Mouse (Mus musculus) limb, embryonic 15.5 days (tissue): ENCODE measurements around the gene Gm20721. TPM values are rescaled to one million over a fixed set of nuclear protein-coding genes. Genes with fewer than 3 reads are reported as not detected.
A peak's percentile ranks its signal among the peaks of the same experiment; 100 is the strongest.

ENCODE experiments used
- ATAC-seq: fragments of 200-750 bp; cut with Nextera tagmentation; 2 replicates; pipeline ENCODE4 v1.8.0; 2017; ENCODE audit warnings: low read depth, moderate TSS enrichment; ENCODE audit not compliant: insufficient number of reproducible peaks, low FRiP score, low TSS enrichment
- H3K27ac ChIP-seq: fragments of 300-500 bp; sonication (generic); 2 replicates; pipeline ENCODE4 v1.5.1; 2015; ENCODE audit warnings: moderate library complexity, mild to moderate bottlenecking, inconsistent platforms
- H3K27me3 ChIP-seq: fragments of 300-500 bp; sonication (generic); 2 replicates; pipeline ENCODE4 v1.6.1; 2015; ENCODE audit warnings: inconsistent platforms
- H3K36me3 ChIP-seq: fragments of 300-500 bp; sonication (generic); 2 replicates; pipeline ENCODE4 v1.6.1; 2015; ENCODE audit warnings: inconsistent platforms
- H3K4me1 ChIP-seq: fragments of 300-500 bp; sonication (generic); 2 replicates; pipeline ENCODE4 v1.6.1; 2015; ENCODE audit warnings: inconsistent platforms
- H3K4me2 ChIP-seq: fragments of 300-500 bp; sonication (generic); 2 replicates; pipeline ENCODE4 v1.6.1; 2015; ENCODE audit warnings: mild to moderate bottlenecking, inconsistent platforms
- H3K4me3 ChIP-seq: fragments of 300-500 bp; sonication (generic); 2 replicates; pipeline ENCODE4 v1.5.1; 2015; ENCODE audit warnings: mild to moderate bottlenecking, inconsistent platforms
- H3K9ac ChIP-seq: fragments of 300-500 bp; sonication (generic); 2 replicates; pipeline ENCODE4 v1.6.1; 2015; ENCODE audit warnings: inconsistent platforms
- H3K9me3 ChIP-seq: fragments of 300-500 bp; sonication (generic); 2 replicates; pipeline ENCODE4 v1.6.1; 2016; ENCODE audit warnings: inconsistent platforms
- WGBS: fragments of 180-500 bp; shearing (Covaris S2); methylation state at CpG from one replicate; pipeline ENCODE4 v1.1.7; 2015; 5-methylcytosine and 5-hydroxymethylcytosine counted together
- polyA plus RNA-seq: library from polyadenylated mRNA; unstranded; fragments of >200 nt; fragmentation: Nextera tagmentation; extraction: Ambion mirVana; gene quantifications from 2 replicates; pipeline ENCODE4 v1.2.1, GENCODE M21; 2015

Gene Gm20721
- polyA plus RNA-seq, 1 experiment from 2014 or later: 28.5 TPM

- Histone ChIP-seq H3K9me3 (no peaks in the 10 kb centered on the region), H3K4me1 (peaks cover 62% of the 10 kb centered on the region), H3K4me3 (no peak overlapping the region), H3K27ac (peak overlapping the region; percentile 71), H3K9ac (no peak overlapping the region), H3K36me3 (peaks cover 66% of the 10 kb centered on the region), H3K27me3 (no peaks in the 10 kb centered on the region), H3K4me2 (no peak overlapping the region)
- no peak for ATAC-seq
- WGBS: 44% methylated on average over 8 of the region's 8 CpGs
These were observed 3.6 kb downstream of the Gm20721 start for GRCm38 (mm10) chr2:174342793-174343400.

DNA sequence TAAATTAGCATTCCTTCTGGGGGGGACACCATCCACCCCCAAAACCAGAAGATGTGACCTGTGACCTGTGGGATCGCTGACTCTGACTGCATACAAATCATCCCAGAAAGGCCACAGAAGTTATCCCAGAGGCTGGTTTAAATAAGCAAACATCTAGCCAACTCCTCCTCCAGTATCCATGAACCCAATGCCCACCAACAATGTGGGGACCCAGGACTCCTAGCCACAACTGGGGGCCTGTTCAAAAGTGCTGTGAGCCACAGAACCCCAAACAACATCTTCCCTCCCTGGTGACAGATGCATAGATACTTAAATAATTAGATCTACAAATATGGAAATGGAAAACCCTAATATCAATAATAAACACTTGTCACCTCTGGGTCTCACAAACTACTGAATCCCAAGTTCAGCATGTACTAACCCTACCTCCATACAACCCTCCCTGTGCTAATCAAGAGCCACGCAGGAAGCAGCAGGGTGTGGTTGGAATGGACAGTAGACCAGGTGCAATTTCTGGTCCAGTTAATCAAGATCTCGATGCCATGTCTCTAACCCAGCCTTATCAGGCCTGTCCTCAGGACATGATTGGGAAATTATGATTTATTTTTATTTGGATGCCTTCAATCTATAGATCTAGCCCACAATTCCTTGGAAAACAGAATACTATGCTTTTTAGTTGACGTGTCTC, 5.5 kb downstream of the Gm20721 start:
- Histone ChIP-seq H3K27ac (peak overlapping the region; percentile 43; the same call in 1 of the 2 replicates), H3K4me1 (peaks cover 77% of the 10 kb centered on the region), H3K4me2 (no peak overlapping the region), H3K4me3 (no peak overlapping the region), H3K36me3 (peaks cover 58% of the 10 kb centered on the region), H3K9me3 (no peaks in the 10 kb centered on the region), H3K9ac (no peak overlapping the region), H3K27me3 (no peaks in the 10 kb centered on the region)
- ATAC-seq: no peak
- 82% methylated on average over 4 of the region's 4 CpGs for WGBS

DNA sequence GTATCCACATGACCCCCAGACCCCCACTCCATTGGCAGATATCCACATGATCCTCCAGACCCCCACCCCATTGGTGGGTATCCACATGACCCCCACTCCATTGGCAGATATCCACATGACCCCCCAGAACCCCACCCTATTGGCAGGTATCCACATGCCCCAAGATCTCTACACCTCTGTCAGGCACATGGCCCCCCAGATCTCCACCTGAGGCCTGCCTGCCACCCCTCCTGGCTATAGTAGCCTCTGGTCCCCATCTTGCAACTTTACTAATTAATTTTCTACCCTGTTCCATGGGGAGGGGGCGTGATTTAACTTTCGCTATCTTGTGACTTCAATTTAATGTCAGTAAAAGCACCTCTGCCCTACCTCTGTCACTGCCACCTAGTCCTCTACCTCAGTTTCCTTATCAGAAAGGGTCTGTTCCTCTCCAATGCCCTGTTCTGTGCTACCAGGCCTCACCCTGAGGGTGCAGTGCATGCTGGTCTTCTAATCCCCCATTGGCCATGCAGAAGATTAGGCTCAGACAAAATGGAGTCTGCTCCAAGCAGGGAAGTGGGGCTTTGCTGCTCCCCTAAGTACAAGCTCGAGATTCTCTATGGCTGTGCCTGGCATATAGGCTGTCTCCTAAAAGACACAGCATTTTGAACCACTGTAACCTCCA, 6.2 kb downstream of the Gm20721 start:
- H3K4me3 ChIP-seq: no peak overlapping the region
- no peak overlapping the region for H3K9ac ChIP-seq
- no peaks in the 10 kb centered on the region for H3K27me3 ChIP-seq
- ATAC-seq: no peak
- H3K36me3 ChIP-seq: peaks cover 51% of the 10 kb centered on the region
- H3K9me3 ChIP-seq: no peaks in the 10 kb centered on the region
- 87% methylated on average over 3 of the region's 3 CpGs for WGBS
- H3K4me2 ChIP-seq: no peak overlapping the region
- H3K4me1 ChIP-seq: peaks cover 83% of the 10 kb centered on the region
- peak overlapping the region; percentile 43 for H3K27ac ChIP-seq

DNA sequence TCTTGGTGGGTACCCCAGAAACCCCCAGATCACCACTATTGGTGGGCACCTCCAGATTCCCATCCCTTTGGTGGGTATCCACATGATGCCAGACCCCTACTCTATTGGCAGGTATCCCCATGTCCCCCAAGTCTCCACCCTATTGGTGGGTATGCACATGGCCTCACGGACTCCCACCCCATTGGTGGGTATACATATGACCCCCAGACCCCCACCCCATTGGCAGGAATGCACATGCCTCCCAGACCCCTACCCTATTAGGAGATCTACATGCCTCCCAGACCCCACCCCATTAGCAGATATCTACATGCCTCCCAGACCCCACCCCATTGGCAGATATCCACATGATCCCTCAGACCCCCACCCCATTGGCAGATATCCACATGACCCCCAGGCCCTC, 6.8 kb downstream of the Gm20721 start:
- Histone ChIP-seq H3K36me3 (peaks cover 44% of the 10 kb centered on the region), H3K27ac (no peak overlapping the region), H3K4me2 (no peak overlapping the region), H3K4me1 (peaks cover 87% of the 10 kb centered on the region), H3K9me3 (no peaks in the 10 kb centered on the region), H3K9ac (no peak overlapping the region), H3K27me3 (no peaks in the 10 kb centered on the region), H3K4me3 (no peak overlapping the region)
- ATAC-seq: 0 out of 2 replicates have a peak, but pooled peaks have one; percentile 15
- 94% methylated on average over 1 of the region's 1 CpGs for WGBS

DNA sequence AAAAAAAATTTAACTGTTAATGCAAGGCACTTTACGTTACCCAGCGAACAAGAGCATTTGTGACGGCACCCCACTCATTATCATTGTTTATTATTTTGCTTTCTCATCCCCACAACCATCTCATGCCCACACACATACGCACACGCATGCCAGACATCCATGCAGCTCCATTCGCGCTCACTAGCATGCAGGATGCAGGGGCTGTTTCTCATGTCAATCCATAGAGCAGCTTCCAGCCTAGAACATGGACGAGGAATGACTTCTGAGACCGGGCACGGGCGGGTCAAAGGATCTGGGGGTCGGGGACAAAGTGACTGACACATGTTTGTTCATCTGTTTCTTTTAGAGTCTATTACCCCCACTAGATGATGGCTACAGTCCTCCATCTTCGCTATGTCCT, 9.2 kb downstream of the Gm20721 start:
- peaks cover 31% of the 10 kb centered on the region for H3K36me3 ChIP-seq
- ATAC-seq: no peak
- 82% methylated on average over 13 of the region's 13 CpGs for WGBS

GRCm38 (mm10) chr2:174334415-174334814, 12.1 kb downstream of the Gm20721 start:
- H3K9me3 ChIP-seq: no peaks in the 10 kb centered on the region
- peak overlapping the region; percentile 69 for H3K4me2 ChIP-seq
- H3K4me3 ChIP-seq: 0 out of 2 replicates have a peak overlapping the region, but pooled peaks have one; percentile 7
- peaks cover 67% of the 10 kb centered on the region for H3K4me1 ChIP-seq
- H3K36me3 ChIP-seq: peaks cover 16% of the 10 kb centered on the region
- 73% methylated on average over 10 of the region's 10 CpGs for whole genome bisulfite sequencing
- no peak for ATAC-seq
- no peak overlapping the region for H3K9ac ChIP-seq
- no peak overlapping the region for H3K27ac ChIP-seq
- H3K27me3 ChIP-seq: no peaks in the 10 kb centered on the region

More for the DNA sequence above, 9.2 kb downstream of the Gm20721 start:
- Histone ChIP-seq H3K9me3 (no peaks in the 10 kb centered on the region), H3K27me3 (no peaks in the 10 kb centered on the region), H3K4me3 (no peak overlapping the region), H3K9ac (no peak overlapping the region), H3K4me1 (peaks cover 86% of the 10 kb centered on the region), H3K4me2 (no peak overlapping the region), H3K27ac (peak overlapping the region; percentile 52; the same call in 1 of the 2 replicates)

DNA sequence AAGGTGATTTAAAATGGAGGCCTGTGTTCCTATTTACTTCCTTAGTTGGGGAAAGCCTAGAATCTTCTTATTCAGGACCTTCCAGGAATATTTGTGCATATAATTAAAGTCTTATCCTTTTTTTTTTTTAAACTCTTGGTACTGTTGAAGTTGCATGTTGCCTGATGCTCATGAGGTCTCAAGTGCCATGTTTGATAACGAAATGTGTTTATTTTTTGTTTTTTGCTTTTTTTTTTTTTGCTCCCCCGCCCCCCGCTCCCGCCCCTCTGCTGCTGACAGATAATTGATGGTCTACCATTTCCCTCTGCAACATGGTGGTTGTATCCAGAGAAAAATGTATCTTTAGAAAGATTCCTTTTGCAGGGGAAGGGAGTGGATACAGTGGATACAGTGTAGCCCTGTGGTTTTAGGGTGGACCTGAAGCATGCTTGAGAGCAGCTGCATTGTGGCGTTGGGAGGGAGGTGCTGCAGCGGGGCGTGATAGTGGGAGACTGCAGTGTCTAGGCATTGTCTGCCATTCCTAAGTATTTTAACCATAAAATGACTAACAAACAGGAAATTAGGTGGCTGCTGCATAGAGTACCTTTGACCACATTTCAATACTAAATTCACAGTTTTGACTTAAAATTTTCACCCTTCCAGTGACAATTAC, 13.1 kb downstream of the Gm20721 start:
- H3K4me1 ChIP-seq: peaks cover 67% of the 10 kb centered on the region
- H3K27ac ChIP-seq: peak overlapping the region; percentile 57; the same call in 1 of the 2 replicates
- H3K9me3 ChIP-seq: no peaks in the 10 kb centered on the region
- no peak overlapping the region for H3K9ac ChIP-seq
- no peak for ATAC-seq
- H3K4me3 ChIP-seq: peak overlapping the region; percentile 94
- 48% methylated on average over 7 of the region's 7 CpGs for WGBS
- no peaks in the 10 kb centered on the region for H3K27me3 ChIP-seq
- H3K36me3 ChIP-seq: peaks cover 19% of the 10 kb centered on the region; the same call in 1 of the 2 replicates
- peak overlapping the region; percentile 69 for H3K4me2 ChIP-seq

- peak overlapping the region; percentile 100 for H3K9ac ChIP-seq
- no peak for ATAC-seq
- H3K27ac ChIP-seq: peak overlapping the region; percentile 99
- no peaks in the 10 kb centered on the region for H3K27me3 ChIP-seq
- H3K4me1 ChIP-seq: peaks cover 58% of the 10 kb centered on the region
- peak overlapping the region; percentile 94 for H3K4me3 ChIP-seq
- peaks cover 26% of the 10 kb centered on the region for H3K36me3 ChIP-seq
- peak overlapping the region; percentile 69 for H3K4me2 ChIP-seq
- H3K9me3 ChIP-seq: no peaks in the 10 kb centered on the region
- WGBS: 18% methylated on average over 12 of the region's 12 CpGs
These were observed 15.1 kb downstream of the Gm20721 start for GRCm38 (mm10) chr2:174331282-174332030.

- Histone ChIP-seq H3K4me3 (peak overlapping the region; percentile 94), H3K27me3 (no peaks in the 10 kb centered on the region), H3K4me1 (peaks cover 52% of the 10 kb centered on the region), H3K4me2 (peak overlapping the region; percentile 69), H3K36me3 (peaks cover 25% of the 10 kb centered on the region), H3K9ac (peak overlapping the region; percentile 100), H3K27ac (peak overlapping the region; percentile 99), H3K9me3 (no peaks in the 10 kb centered on the region)
- peak; percentile 31; the same call in 1 of the 2 replicates for ATAC-seq
- WGBS: 1% methylated on average over 47 of the region's 48 CpGs
These were observed 15.8 kb downstream of the Gm20721 start for GRCm38 (mm10) chr2:174330616-174331191.

DNA sequence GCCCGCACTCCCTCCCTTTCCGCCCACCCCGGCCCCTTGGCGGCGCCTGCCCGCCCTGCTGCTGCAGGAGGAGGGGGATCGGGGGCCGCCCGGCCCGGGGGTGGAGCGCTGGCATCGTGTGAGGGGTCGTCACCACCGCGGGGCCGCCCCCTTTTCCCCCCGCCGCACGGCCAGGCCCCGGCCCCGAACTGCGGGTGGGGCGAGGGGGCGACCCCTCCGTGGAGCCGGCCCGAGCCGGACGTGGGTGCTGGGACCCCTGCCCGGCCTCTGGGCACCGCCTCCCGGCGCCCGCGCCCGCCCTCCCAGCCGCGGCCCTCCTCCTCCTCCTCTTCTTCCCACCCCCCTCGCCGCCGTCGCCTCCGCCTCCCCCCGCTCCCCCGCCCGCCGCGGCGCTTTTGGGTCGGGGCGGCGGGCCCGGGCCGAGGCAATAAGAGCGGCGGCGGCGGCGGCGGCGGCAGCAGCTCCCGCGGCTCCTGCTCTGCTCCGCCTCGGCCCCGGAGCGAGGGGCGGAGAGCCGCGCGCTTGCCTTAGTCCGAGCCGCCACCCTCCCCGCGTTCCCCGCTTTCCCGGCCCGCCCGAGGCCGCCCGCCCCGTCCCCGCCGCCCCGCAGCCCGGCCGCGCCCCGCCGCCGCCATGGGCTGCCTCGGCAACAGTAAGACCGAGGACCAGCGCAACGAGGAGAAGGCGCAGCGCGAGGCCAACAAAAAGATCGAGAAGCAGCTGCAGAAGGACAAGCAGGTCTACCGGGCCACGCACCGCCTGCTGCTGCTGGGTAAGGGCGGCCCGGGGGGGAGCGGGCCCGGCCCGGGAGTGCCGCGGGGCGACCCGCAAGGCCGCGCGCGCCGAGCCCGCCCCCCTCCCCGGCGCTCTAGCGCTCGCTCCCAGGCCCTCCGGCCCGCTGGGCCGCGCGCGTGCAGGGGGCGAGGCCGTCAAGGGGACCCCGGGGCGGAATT, 16.6 kb downstream of the Gm20721 start:
- peaks cover 25% of the 10 kb centered on the region for H3K36me3 ChIP-seq
- WGBS: 2% methylated on average over 57 of the region's 131 CpGs
- peaks cover 45% of the 10 kb centered on the region for H3K4me1 ChIP-seq
- no peaks in the 10 kb centered on the region for H3K27me3 ChIP-seq
- H3K4me3 ChIP-seq: peak overlapping the region; percentile 94
- H3K9ac ChIP-seq: peak overlapping the region; percentile 100
- ATAC-seq: peak; percentile 90
- no peaks in the 10 kb centered on the region for H3K9me3 ChIP-seq
- H3K4me2 ChIP-seq: peak overlapping the region; percentile 69
- peak overlapping the region; percentile 99 for H3K27ac ChIP-seq
